Mouse (Mus musculus) left cerebral cortex, postnatal 10 days (tissue): ENCODE measurements at regions not wholly inside any gene's neighbourhood (a gene's known extent, or its start where the extent isn't known, plus 50 kb on each side); places are given as distances from the start of the nearest gene placed in this dataset.

Experiments
- DNase-seq, 2 experiments: peaks; one replicate each; pipeline ENCODE4 v3.0.0; 2021 to 2022; ENCODE audit warnings: low spot score in 2 of 2, mixed read lengths in 1 of 2; ENCODE audit errors: extremely low spot score in 1 of 2
- intact Hi-C: fragments of 180-260 bp; cut with DNase I; formaldehyde crosslinking; loops from one replicate; pipeline ENCODE4 v1.15.1; 2025

- DNase-seq: no peak
- intact Hi-C loops: no loop called here
Observed at GRCm38 (mm10) chr10:65244527-65244926, 1154.5 kb upstream of the Lrrtm3 start.

GRCm38 (mm10) chr10:65224130-65224529, 1134.1 kb upstream of the Lrrtm3 start:
- intact Hi-C loops: no loop called here
- no peak for DNase-seq

DNA sequence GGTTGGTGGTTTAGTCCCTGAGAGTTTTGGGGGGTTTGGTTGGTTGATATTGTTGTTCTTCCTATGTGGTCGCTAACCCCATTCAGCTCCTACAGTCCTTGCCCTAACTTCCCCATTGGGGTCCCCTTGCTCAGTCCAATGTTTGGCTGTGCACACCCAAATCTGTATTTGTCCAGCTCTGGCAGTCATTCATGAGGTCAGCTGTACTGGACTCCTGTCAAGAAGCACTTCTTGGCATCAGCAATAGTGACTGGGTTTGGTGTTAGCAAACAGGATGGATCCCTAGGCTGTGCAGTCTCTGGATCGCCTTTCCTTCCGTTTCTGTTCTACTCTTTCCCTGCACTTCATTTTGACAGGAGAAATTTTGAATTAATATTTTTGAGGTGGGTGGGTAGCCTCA, 1131.1 kb upstream of the Lrrtm3 start:
- no peak for DNase-seq
- intact Hi-C loops: no loop called here

DNA sequence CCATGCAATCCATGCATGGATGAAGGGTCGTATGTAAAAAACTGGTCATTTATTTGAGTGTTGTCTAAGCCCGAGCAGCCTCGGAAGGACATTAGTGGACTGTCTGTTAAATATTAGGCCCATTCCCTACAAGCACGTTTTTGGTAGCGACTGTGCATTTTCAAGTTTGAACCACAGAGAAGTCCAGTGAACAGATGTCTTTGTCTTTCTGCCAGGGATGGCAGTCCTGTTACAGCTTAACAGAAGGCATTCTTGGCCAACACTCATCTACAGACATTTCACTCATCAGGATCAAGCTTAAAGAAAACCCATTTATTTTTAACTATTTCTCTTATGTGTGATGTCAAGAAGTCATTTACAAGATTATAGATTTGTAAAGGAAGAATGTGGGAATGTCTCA, 1129.2 kb upstream of the Lrrtm3 start:
- intact Hi-C loops: no loop called here
- peak in 1 of 2 experiments; percentile 11 for DNase-seq

GRCm38 (mm10) chr10:65216226-65216625, 1126.1 kb upstream of the Lrrtm3 start:
- intact Hi-C loops: no loop called here
- DNase-seq: no peak

DNA sequence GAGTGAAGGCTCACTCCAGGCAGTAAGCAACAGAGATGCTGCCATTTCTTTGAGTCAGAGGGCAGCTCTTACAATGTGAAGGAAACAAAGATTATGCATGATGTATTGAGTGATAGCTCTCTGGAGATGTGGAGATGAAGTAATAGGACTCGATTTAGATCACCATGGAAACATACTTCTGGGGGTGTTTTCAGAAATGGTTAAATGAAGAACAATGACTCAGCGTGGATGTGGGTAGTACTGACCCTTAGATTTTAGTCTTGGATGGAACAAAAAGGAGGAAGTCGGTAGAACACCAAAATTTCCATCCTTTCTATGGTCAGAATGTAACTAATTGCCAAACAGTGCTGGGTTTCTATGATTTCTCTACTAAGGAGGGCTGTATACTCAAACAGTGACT, 1125.1 kb upstream of the Lrrtm3 start:
- intact Hi-C loops: no loop called here
- DNase-seq: no peak

DNA sequence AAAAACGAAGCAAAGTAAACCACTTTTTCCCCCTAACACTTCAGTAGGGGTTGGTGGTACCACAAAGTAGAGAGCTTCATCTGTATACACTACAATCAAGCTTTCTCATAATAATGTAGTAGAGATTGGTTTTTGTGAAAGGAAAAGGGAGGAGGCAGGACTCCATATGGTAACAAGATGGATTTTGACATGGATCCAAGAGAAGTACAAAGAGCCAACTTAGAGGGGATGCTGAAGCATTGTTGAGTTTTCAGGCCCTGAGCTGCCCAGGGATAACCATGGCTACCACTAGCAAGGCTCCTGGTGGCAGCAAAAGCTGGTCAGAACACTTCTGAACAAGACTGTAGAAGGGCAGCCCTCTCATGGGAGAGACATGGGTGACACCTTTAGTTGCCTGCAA, 1093.6 kb upstream of the Lrrtm3 start:
- intact Hi-C loops: no loop called here
- no peak for DNase-seq

GRCm38 (mm10) chr10:65182597-65182996, 1092.5 kb upstream of the Lrrtm3 start:
- DNase-seq: no peak
- intact Hi-C loops: no loop called here

DNA sequence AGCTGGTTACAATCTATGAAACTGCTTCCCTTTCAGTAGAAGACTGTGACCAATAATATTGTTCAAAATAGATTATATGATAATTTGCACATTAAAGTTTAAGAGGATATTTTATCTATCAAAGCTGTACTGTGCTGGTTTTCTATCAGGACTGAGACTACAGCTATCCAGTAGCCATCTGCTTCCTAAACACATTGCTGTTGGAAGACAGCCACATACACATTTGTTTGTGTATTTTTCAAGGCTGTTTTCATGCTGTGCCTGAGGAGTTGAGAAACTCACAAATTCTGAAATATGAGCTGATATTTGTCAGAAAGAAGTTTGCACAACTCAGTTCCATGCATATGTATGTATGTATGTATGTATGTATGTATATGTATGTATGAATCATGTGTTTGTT, 1089.0 kb upstream of the Lrrtm3 start:
- DNase-seq: no peak

DNA sequence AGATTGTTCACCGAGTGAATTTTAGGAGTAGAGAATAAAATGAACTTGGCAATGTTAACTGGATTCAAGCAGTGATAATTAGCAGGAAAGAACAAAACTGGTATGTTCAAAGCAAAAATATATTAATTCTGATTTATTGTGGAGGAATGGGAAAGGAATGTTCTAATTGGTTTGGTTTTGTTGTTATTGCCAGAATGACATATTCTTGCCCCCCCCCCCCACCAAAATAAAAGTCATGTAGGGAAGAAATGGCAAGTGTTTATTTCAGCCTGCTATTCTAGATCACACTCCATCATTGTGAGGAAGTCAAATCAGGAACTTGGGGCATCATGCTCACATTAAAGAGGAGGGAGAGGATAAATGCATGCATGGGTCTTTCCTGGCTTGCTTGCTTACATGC, 1064.1 kb upstream of the Lrrtm3 start:
- DNase-seq: no peak
- intact Hi-C loops: no loop called here

More for the DNA sequence above, 1089.0 kb upstream of the Lrrtm3 start:
- intact Hi-C loops: no loop called here

DNA sequence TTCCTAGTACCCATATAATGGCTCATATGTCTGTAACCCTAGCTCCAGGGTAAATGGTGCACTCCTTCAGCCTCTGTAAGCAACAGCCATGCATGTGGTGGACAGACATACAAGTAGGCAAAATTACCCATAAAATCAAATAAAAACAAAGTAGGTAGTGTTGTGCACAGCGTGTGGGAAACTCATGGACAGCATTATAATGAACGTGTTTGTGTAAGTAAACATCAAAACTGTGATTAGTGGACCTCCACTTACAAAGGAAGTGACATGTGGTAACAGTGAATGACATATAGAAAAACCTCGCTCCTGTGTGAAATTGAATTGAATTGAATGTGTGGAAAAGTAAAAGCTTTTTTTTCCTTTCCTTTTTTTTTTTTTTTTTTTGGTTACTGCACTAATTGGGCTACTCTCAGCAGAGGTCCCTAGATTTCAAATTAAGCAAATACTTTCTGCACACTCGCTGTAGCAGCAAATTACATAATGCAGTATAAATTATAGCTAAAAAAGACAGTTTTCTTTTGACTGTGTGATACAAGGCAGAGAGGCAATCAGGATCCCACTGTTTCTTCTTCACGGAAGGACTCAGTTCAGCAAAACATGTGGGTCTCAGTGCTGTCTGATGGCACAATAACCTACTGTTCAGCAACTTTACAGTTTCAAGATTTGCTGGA, 1035.0 kb upstream of the Lrrtm3 start:
- no peak for DNase-seq
- intact Hi-C loops: no loop called here

DNA sequence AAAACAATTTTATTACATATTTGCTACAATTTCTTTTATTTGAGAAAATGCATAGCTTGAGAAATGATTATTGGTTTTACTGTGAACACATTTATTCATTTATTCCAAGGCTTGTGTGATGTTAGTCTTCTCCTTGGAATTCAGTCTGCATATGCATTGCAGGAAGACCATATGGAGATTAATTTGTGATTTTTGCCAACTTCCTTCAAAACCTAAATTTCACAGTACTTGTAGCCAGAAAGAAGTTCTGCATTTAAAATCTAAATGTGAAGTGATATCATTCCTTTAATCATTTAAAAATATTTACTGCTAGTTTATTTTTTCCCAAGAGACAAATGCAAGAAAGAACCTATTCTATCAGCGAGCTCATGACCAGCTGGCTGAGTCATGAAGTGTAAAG, 1028.1 kb upstream of the Lrrtm3 start:
- DNase-seq: no peak
- intact Hi-C loops: no loop called here

DNA sequence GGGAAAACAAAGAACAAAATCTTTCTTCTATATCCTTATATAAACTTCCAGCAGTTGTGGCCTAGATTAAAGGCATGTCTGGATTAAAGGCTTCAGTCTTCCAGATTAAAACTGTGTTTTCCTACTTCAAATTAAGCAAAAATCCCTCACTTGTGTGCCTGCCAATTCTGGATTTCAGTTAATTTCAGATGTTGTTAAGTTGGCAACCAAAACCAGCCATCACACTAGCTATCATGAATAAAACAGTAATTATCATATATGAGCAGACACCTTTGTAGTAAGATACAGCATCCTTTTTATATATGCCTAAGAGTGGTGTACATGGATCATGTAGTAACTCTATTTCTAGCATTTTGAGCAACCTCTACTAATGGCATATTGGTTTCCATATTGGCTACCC, 1024.5 kb upstream of the Lrrtm3 start:
- DNase-seq: no peak
- intact Hi-C loops: no loop called here

GRCm38 (mm10) chr10:65110729-65111128, 1020.7 kb upstream of the Lrrtm3 start:
- DNase-seq: no peak
- intact Hi-C loops: no loop called here

GRCm38 (mm10) chr10:65107413-65107812, 1017.3 kb upstream of the Lrrtm3 start:
- no peak for DNase-seq

DNA sequence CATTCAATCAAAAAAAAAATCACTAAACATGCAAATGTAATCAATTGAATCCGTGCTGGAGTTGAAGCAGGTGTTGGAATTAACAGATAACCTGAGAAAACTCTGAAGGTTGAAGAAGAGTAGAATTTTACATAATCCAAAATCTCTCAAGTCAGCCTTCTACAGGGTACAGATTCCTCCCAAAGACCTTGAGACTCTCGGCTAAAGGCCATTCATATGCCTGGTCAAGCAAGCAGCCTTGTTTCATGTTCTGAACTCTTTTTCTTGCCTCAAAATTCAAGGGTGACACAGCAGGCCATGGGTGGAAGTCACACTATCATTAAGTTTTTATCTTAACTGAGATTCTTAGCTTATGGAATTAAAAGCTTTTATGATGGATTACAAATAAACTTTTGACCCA, 994.4 kb upstream of the Lrrtm3 start:
- no peak for DNase-seq
- intact Hi-C loops: no loop called here

More at GRCm38 (mm10) chr10:65107413-65107812, 1017.3 kb upstream of the Lrrtm3 start:
- intact Hi-C loops: no loop called here

DNA sequence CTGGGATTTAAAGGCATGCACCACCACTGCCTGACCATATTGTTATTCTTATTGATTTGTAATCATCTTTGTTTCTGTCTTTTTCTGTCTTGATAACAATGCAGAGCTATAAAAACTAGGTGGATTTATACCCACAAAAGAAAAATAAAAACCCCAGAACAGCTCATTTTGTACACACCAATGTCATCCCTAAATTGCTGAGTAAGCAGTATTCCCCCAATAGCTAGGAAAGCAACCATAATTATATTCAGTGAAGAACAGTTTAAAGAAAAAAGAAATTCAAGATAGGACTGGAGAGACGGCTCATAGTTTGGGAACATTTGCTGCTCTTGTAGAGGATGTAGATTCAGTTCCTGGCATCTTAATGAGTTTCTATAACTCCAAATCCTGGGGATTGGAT, 991.6 kb upstream of the Lrrtm3 start:
- DNase-seq: no peak
- intact Hi-C loops: no loop called here

DNA sequence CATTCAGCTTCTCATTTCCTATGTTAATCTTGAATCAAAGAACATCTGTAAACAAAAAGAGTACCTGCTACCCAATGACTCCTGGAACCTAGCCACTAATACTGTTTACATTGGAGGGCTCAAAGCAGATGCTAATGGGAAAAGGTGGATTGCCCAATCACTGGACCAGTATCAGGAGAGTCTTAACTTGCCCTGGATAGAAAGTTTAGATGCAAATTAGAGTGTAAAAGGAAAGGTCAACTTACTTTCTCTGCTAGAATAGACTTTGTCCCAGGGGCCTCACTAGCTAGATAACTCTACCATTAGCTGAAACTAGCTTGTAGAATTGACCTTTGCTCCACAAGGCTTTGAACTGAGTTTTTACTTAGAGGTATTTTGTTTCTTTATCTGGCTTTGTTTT, 968.0 kb upstream of the Lrrtm3 start:
- DNase-seq: no peak
- intact Hi-C loops: no loop called here
